In the genomic region with DNA sequence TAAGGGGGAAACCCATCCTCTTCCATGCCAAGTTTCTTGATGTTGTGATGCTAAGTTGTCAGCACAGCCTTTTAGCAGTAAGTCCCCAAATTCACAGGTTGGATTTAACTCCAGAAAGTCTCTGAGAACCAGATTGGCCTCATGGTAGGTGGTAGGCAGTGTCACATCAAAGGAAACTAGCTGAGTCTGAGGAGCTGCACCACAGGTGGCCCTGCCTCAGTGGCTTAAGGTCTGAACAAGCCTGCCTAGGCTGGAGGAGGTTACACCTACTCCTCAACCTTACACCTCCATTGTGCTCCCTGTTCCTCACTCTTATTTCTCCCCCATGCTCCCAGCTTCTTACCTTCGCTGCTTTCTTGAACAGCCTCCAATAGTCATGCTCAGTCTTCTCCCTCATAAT, we compare ENCODE assay signal across 22 mouse cellular contexts.
A peak's percentile ranks its signal among the peaks of the same experiment; 100 is the strongest.
DNase-seq lines count a peak whose midpoint lies in the region; ATAC-seq and TF ChIP-seq lines count a peak whose summit lies in the region.
"Had no signal": no experiment of that assay in that cellular context is flagged by ENCODE, and none has a peak within 500 bp of the region (broad histone marks: within the 10 kb centered on the region; RNA-seq: fewer than 3 reads in every experiment).

No protein-coding gene starts in this region.

- no peaks in the 10 kb centered on the region for H3K4me1 ChIP-seq in heart, embryonic 16.5 days (ENCODE audit: control insufficient read depth, insufficient read depth, low read length)
- H3K4me1 ChIP-seq: embryonic facial prominence, embryonic 10.5 days; embryonic facial prominence, embryonic 13.5 days; forebrain, embryonic 12.5 days; forebrain, embryonic 15.5 days; hindbrain, embryonic 12.5 days; hindbrain, embryonic 15.5 days had no signal

- ATAC-seq in heart, embryonic 16.5 days (replicated peaks; ENCODE audit: extremely low read depth, insufficient read depth, low FRiP score) = no peak
- ATAC-seq: forebrain, embryonic 15.5 days had no signal

- no peaks in the 10 kb centered on the region for H3K27me3 ChIP-seq in heart, embryonic 16.5 days (ENCODE audit: control insufficient read depth, insufficient read depth, low read length)
- H3K27me3 ChIP-seq: embryonic facial prominence, embryonic 13.5 days; forebrain, embryonic 12.5 days; forebrain, embryonic 15.5 days; hindbrain, embryonic 12.5 days; hindbrain, embryonic 15.5 days had no signal

- H3K36me3 ChIP-seq in heart, embryonic 16.5 days (ENCODE audit: control insufficient read depth, insufficient read depth) = no peaks in the 10 kb centered on the region
- H3K36me3 ChIP-seq: embryonic facial prominence, embryonic 10.5 days; embryonic facial prominence, embryonic 13.5 days; forebrain, embryonic 12.5 days; forebrain, embryonic 15.5 days; hindbrain, embryonic 12.5 days; hindbrain, embryonic 15.5 days had no signal

- no peak for TF ChIP-seq CTCF in left cerebral cortex, adult 2 months (IDR thresholded peaks at IDR 0.05)

- WGBS in heart, embryonic 16.5 days = 50% methylated on average over 1 of the region's 1 CpGs

- H3K4me2 ChIP-seq in heart, embryonic 16.5 days (ENCODE audit: low read depth, low read length) = no peak overlapping the region
- H3K4me2 ChIP-seq: embryonic facial prominence, embryonic 13.5 days; forebrain, embryonic 12.5 days; forebrain, embryonic 15.5 days; heart, embryonic 11.5 days; hindbrain, embryonic 12.5 days; hindbrain, embryonic 15.5 days had no signal

- DNase-seq in heart, adult 18-20 months = no peak
- peak; percentile 50 for DNase-seq in thymus, postnatal 0 days (ENCODE audit: low spot score)
- DNase-seq in thymus, postnatal 36 days = peak; percentile 43 to 59
- DNase-seq in cerebellum, adult 9-11 months = no peak
- DNase-seq in heart, postnatal 25 days (ENCODE audit: low spot score) = no peak
- no peak for DNase-seq in left cerebral cortex, adult 2 months (ENCODE audit: extremely low spot score in 1 of 2, low spot score in 2 of 2)
- DNase-seq: adrenal gland, postnatal 10 days; cerebellum, adult 11 months; cerebellum, adult 2 months; cerebellum, postnatal 36 days; embryo, embryonic 11 days; gastrocnemius, postnatal 25 days; heart, postnatal 10 days had no signal

- no peak overlapping the region for H3K9ac ChIP-seq in heart, embryonic 16.5 days (ENCODE audit: low read length)
- H3K9ac ChIP-seq: embryonic facial prominence, embryonic 13.5 days; forebrain, embryonic 12.5 days; forebrain, embryonic 15.5 days; hindbrain, embryonic 12.5 days; hindbrain, embryonic 15.5 days had no signal

- intact Hi-C loops in heart, postnatal 25 days (cut with DNase I) = no loop called here
- intact Hi-C loops in left cerebral cortex, adult 2 months (cut with DNase I) = no loop called here

- H3K27ac ChIP-seq in heart, embryonic 16.5 days (ENCODE audit: low read length) = 0 out of 2 replicates have a peak overlapping the region, but pooled peaks have one; percentile 5
- no peak overlapping the region for H3K27ac ChIP-seq in left cerebral cortex, adult 2 months
- H3K27ac ChIP-seq: embryonic facial prominence, embryonic 10.5 days; embryonic facial prominence, embryonic 13.5 days; forebrain, embryonic 12.5 days; forebrain, embryonic 15.5 days; hindbrain, embryonic 12.5 days; hindbrain, embryonic 15.5 days had no signal

- no peaks in the 10 kb centered on the region for H3K9me3 ChIP-seq in heart, embryonic 16.5 days (replicated peaks; ENCODE audit: control insufficient read depth, low read length)
- H3K9me3 ChIP-seq: embryonic facial prominence, embryonic 10.5 days; embryonic facial prominence, embryonic 13.5 days; forebrain, embryonic 12.5 days; forebrain, embryonic 15.5 days; hindbrain, embryonic 12.5 days; hindbrain, embryonic 15.5 days had no signal

- no peak overlapping the region for H3K4me3 ChIP-seq in heart, embryonic 16.5 days (ENCODE audit: low read length)
- no peak overlapping the region for H3K4me3 ChIP-seq in left cerebral cortex, adult 2 months
- H3K4me3 ChIP-seq: embryonic facial prominence, embryonic 10.5 days; embryonic facial prominence, embryonic 13.5 days; erythroblast, embryonic 14.5 days; forebrain, embryonic 12.5 days; forebrain, embryonic 15.5 days; hindbrain, embryonic 12.5 days; hindbrain, embryonic 15.5 days had no signal

Comparison
In these comparisons a context has a peak if more than half of its experiments do, and no peak if none do; other contexts are left out.
1. DNase-seq: peak in thymus, postnatal 0 days (single experiment) and thymus, postnatal 36 days (2 of 2); none in heart, adult 18-20 months (0 of 2), cerebellum, adult 9-11 months (single experiment), heart, postnatal 25 days (single experiment) and left cerebral cortex, adult 2 months (0 of 2).